Comparison of ENCODE assay signal across 10 mouse cellular contexts in the genomic region with DNA sequence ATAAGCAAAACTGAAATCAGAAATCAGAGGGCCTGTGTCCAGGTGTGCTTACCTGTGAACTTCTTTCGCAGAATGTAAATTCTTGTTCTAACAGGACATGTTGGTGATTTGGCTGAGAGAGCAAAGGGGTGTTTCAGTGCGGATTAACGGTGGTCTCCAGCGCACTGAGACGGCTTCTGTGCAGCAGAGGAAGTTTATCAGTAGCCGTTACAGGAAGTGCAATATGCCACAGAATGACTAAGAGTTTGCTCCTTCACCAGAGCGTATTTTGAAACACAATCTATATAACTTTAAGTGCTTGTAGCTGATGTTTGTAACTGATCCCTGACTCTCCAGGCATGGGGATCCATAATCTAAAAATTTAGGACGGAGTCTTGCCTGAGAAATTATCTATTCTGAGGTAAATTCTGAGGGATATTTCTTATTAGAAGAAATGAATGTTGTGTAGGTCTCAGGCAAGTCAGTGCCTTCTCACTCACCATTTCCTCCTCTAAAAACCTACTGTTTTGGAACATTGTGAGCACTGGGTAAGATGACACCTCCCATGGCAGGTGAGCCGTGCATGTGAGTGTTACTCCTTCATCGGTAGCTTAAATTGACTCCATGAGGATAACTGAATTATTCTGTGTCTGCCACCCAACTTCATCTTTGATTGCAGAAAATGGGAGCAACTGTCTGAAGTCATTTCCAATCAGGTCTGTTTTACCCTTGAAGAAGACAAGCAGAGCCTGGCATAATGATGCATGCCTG. TPM values are rescaled to one million over a fixed set of nuclear protein-coding genes. Genes with fewer than 3 reads are reported as not detected.
DNase-seq lines count a peak whose midpoint lies in the region; ATAC-seq and TF ChIP-seq lines count a peak whose summit lies in the region.
"Had no signal": no experiment of that assay in that cellular context is flagged by ENCODE, and none has a peak within 500 bp of the region (broad histone marks: within the 10 kb centered on the region; RNA-seq: fewer than 3 reads in every experiment).

A gene (minus strand): TSS at position 203 of the 750 bp plus-strand sequence.

- H3K9me3 ChIP-seq in stomach, embryonic 15.5 days: no peaks in the 10 kb centered on the region
- no peaks in the 10 kb centered on the region for H3K9me3 ChIP-seq in stomach, postnatal 0 days (ENCODE audit: control insufficient read depth, low read length)
- H3K9me3 ChIP-seq in erythroblast, embryonic 14.5 days (ENCODE audit: control insufficient read depth, low read length): no peaks in the 10 kb centered on the region
- H3K9me3 ChIP-seq: lung, embryonic 15.5 days had no signal

- TF ChIP-seq EP300 in stomach, postnatal 0 days (optimal IDR thresholded peaks at IDR 0.05): no peak

- no peak for TF ChIP-seq CTCF in stomach, postnatal 0 days (IDR thresholded peaks at IDR 0.05; ENCODE audit: low read depth)

- WGBS in stomach, embryonic 15.5 days: 61% methylated on average over 10 of the region's 10 CpGs
- WGBS in stomach, postnatal 0 days: 70% methylated on average over 10 of the region's 10 CpGs

- H3K27me3 ChIP-seq in stomach, embryonic 15.5 days (replicated peaks): no peaks in the 10 kb centered on the region
- no peaks in the 10 kb centered on the region for H3K27me3 ChIP-seq in stomach, postnatal 0 days (ENCODE audit: control insufficient read depth, insufficient read depth, low read length)
- no peaks in the 10 kb centered on the region for H3K27me3 ChIP-seq in erythroblast, embryonic 14.5 days (ENCODE audit: control insufficient read depth)
- H3K27me3 ChIP-seq: lung, embryonic 15.5 days had no signal

- no peak within 1 kb of the TSS for H3K4me3 ChIP-seq in stomach, embryonic 15.5 days (replicated peaks)
- no peak within 1 kb of the TSS for H3K4me3 ChIP-seq in stomach, postnatal 0 days (ENCODE audit: low read depth, low read length)
- peak within 1 kb of the TSS; percentile 24 for H3K4me3 ChIP-seq in erythroblast, embryonic 14.5 days (replicated peaks)
- H3K4me3 ChIP-seq: lung, embryonic 15.5 days had no signal

- intact Hi-C loops in gastrocnemius, postnatal 14 days (cut with DNase I; ENCODE audit: low total_unique reads): no loop called here

- H3K36me3 ChIP-seq in stomach, embryonic 15.5 days: no peaks in the 10 kb centered on the region
- no peaks in the 10 kb centered on the region; the same call in 1 of the 2 replicates for H3K36me3 ChIP-seq in stomach, postnatal 0 days (ENCODE audit: control insufficient read depth, insufficient read depth, low read length)
- H3K36me3 ChIP-seq in erythroblast, embryonic 14.5 days (ENCODE audit: control insufficient read depth): no peaks in the 10 kb centered on the region
- H3K36me3 ChIP-seq: lung, embryonic 15.5 days had no signal

- 0 out of 2 replicates have a peak within 1 kb of the TSS, but pooled peaks have one; percentile 37 for H3K27ac ChIP-seq in stomach, embryonic 15.5 days
- H3K27ac ChIP-seq in stomach, postnatal 0 days (replicated peaks): no peak within 1 kb of the TSS
- H3K27ac ChIP-seq: lung, embryonic 15.5 days had no signal

- H3K4me2 ChIP-seq in stomach, embryonic 15.5 days: no peak within 1 kb of the TSS
- H3K4me2 ChIP-seq in stomach, postnatal 0 days (replicated peaks; ENCODE audit: low read depth): no peak within 1 kb of the TSS
- H3K4me2 ChIP-seq: lung, embryonic 15.5 days had no signal

- DNase-seq in stomach, postnatal 0 days (ENCODE audit: low spot score): no peak
- no peak for DNase-seq in testis, postnatal 10 days (ENCODE audit: low spot score)
- DNase-seq in left cerebral cortex, adult 9 months (ENCODE audit: low spot score in 2 of 2): no peak
- no peak for DNase-seq in gastrocnemius, postnatal 14 days
- DNase-seq: embryo, embryonic 11 days; kidney, adult 11 months had no signal

- no peak for ATAC-seq in stomach, embryonic 15.5 days (ENCODE audit: insufficient read depth, low FRiP score, low read depth)
- ATAC-seq in stomach, postnatal 0 days (ENCODE audit: low FRiP score, low TSS enrichment): no peak
- peak; percentile 67 for ATAC-seq in megakaryocyte-erythroid progenitor cell, adult 5-6 weeks (replicated peaks; ENCODE audit: low FRiP score, low TSS enrichment, poor library complexity, severe bottlenecking)

- no peaks in the 10 kb centered on the region for H3K4me1 ChIP-seq in stomach, embryonic 15.5 days
- no peaks in the 10 kb centered on the region for H3K4me1 ChIP-seq in stomach, postnatal 0 days (replicated peaks; ENCODE audit: control insufficient read depth, insufficient read depth)
- peaks cover 19% of the 10 kb centered on the region for H3K4me1 ChIP-seq in erythroblast, embryonic 14.5 days (ENCODE audit: control insufficient read depth)
- H3K4me1 ChIP-seq: lung, embryonic 15.5 days had no signal

- no peak within 1 kb of the TSS for H3K9ac ChIP-seq in stomach, embryonic 15.5 days
- no peak within 1 kb of the TSS for H3K9ac ChIP-seq in stomach, postnatal 0 days (ENCODE audit: low read length)
- H3K9ac ChIP-seq: lung, embryonic 15.5 days had no signal

RNA-seq across cellular contexts. Expression of the gene that starts here (rescaled TPM):
- 1.2 and 1.3 TPM in 2 replicates for polyA plus RNA-seq in stomach, embryonic 15.5 days (2015; fragmentation: Nextera tagmentation; extraction: Ambion mirVana)
- 0.27 and 0.53 TPM in 2 replicates for polyA plus RNA-seq in stomach, postnatal 0 days (2015; fragmentation: Nextera tagmentation; extraction: Ambion mirVana)
- polyA plus RNA-seq in erythroblast, embryonic 14.5 days (2012): 0.04 TPM in 1 of 2 replicates, not detected in the other
- total RNA-seq in megakaryocyte-erythroid progenitor cell, adult 5-6 weeks (2014; fragmentation: Nextera tagmentation): 94.9 and 96.8 TPM in 2 replicates
- 32.1 and 38.5 TPM in 2 replicates for total RNA-seq in megakaryocyte-erythroid progenitor cell, adult 5-6 weeks (2017)
- total RNA-seq in gastrocnemius, postnatal 14 days (2021): under 1 TPM; 0.24 to 0.59 TPM

Comparison
In these comparisons a context has a peak if more than half of its experiments do, and no peak if none do; other contexts are left out.
1. RNA of the gene that starts here (total RNA-seq): 32.1 to 96.8 TPM in megakaryocyte-erythroid progenitor cell, adult 5-6 weeks; 0.24 to 0.59 TPM in gastrocnemius, postnatal 14 days; every median in the first group is over 10 times any median in the second.